Mouse (Mus musculus) layer of hippocampus, postnatal 36 days (tissue): ENCODE data around the gene Gm14418. TPM values are rescaled to one million over a fixed set of nuclear protein-coding genes. Genes with fewer than 3 reads are reported as not detected.

Experiments
- DNase-seq, 2 experiments: peaks; one replicate each; pipeline ENCODE4 v3.0.0; 2022
- total RNA-seq, 2 experiments: library from RNA; stranded (reverse); gene quantifications; 2 replicates each; pipeline ENCODE4 v1.2.3; 2021

Gm14418 gene
- 10 to 100 TPM; 36.9 to 37.1 TPM for total RNA-seq

DNA sequence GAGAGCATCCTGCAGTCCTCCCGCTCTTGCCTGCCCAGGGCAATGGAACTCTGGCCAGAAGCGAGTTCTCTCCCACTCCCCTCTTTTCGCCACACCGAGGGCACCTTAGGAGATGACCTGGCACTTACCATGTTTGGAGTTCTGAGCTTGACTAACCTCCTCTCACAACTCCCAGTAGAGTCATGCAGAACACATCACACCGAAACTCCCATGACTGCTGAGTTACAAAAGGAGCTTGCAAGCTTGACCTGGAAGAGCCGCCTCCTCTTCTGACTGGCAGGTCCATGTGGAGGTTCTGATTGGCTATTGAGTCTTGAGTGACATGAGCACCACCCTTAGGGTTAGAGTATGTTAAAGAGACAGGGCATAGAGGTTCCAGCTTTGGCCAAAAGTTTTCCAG, at the start of gene Gm14418:
Gene Gm14418, minus strand, starts transcription at position 225 of the 400 bp plus-strand sequence.
- peak in 1 of 2 experiments; percentile 1 for DNase-seq

Other genes with a start within 250 kb of the Gm14418 start
- 10 to 100 TPM; 53.2 to 71.7 TPM for gene Gm14410, start 191.9 kb downstream of the Gm14418 start, total RNA-seq
- gene Gm14409, start 131.3 kb downstream of the Gm14418 start, total RNA-seq: 1 to 10 TPM; 2.3 to 2.7 TPM
- 1 to 10 TPM; 2.4 to 3.7 TPM for gene Gm14412, start 74.0 kb downstream of the Gm14418 start, total RNA-seq
- gene Zfp970, start 66.4 kb upstream of the Gm14418 start, total RNA-seq: 10 to 100 TPM; 38.8 to 39.4 TPM
- 10 to 100 TPM; 44.6 to 47.0 TPM for gene Gm14403, start 99.9 kb upstream of the Gm14418 start, total RNA-seq
- under 1 TPM in 1 of 2 experiments, not detected in 1; 0.33 TPM for gene Gm14406, start 179.9 kb upstream of the Gm14418 start, total RNA-seq